Mouse (Mus musculus): Measurements from ENCODE around the gene Cd200r2. TPM values are rescaled to one million over a fixed set of nuclear protein-coding genes. Genes with fewer than 3 reads are reported as not detected.

Cd200r2 gene
- polyA plus RNA-seq (2012; fragmentation: generic; extraction: Trizol) = not detected

GRCm38 (mm10) chr16:44866797-44867196 lies at the start of gene Cd200r2:
Gene Cd200r2 (plus strand): TSS chr16:44867097.

DNA sequence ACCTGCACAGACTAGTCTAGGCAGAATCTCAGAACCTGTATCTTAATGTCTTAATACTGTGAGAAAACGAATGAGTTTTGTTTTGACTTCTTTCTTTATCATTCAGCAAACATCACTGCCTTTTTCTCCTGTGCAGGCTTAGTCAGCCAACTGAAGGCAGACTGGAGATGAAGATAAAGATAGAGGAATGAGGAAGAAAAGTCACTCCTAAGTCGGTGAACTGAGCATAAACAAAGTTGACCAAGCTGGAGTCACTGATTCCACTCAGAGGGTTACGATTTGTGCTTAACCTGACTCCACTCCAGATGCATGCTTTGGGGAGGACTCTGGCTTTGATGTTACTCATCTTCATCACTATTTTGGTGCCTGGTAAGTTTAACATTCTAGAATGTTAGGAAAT lies 76.6 kb downstream of the Cd200r2 start, which contains the start of gene Cd200r3:
Gene Cd200r3 (plus strand): TSS at position 211 of the 400 bp plus-strand sequence.

Other genes starting within 250 kb of the Cd200r2 start
- gene Nepro, start 142.8 kb upstream of the Cd200r2 start, polyA plus RNA-seq (2012; fragmentation: generic; extraction: Trizol) = 1 to 10 TPM; 1.2 to 4.3 TPM
- 1 to 10 TPM in 1 of 2 experiments, under 1 TPM in 1; 0.96 to 5.4 TPM for gene Gtpbp8, start 120.7 kb upstream of the Cd200r2 start, polyA plus RNA-seq (2012; fragmentation: generic; extraction: Trizol)
- not detected for gene Cd200r1, start 101.4 kb upstream of the Cd200r2 start, polyA plus RNA-seq (2012; fragmentation: generic; extraction: Trizol)
- not detected for gene Cd200r4, start 55.4 kb upstream of the Cd200r2 start, polyA plus RNA-seq (2012; fragmentation: generic; extraction: Trizol)
- not detected for gene Cd200r3, start 76.6 kb downstream of the Cd200r2 start, polyA plus RNA-seq (2012; fragmentation: generic; extraction: Trizol)
- 10 to 100 TPM in 1 of 2 experiments, under 1 TPM in 1; 0.18 to 36.3 TPM for gene Ccdc80, start 226.3 kb downstream of the Cd200r2 start, polyA plus RNA-seq (2012; fragmentation: generic; extraction: Trizol)